45 mouse cellular contexts compared by ENCODE assay signal in genomic region chr3:82022421-82022920, GRCm38 (mm10). TPM values are rescaled to one million over a fixed set of nuclear protein-coding genes. Genes with fewer than 3 reads are reported as not detected.
"Had no signal": no experiment of that assay in that cellular context is flagged by ENCODE, and none has a peak within 500 bp of the region (broad histone marks: within the 10 kb centered on the region; RNA-seq: fewer than 3 reads in every experiment).

No protein-coding gene starts in this region.

- H3K27ac ChIP-seq: left cerebral cortex, adult 2 months; limb, embryonic 10.5 days; limb, embryonic 12.5 days; limb, embryonic 13.5 days; limb, embryonic 15.5 days; liver, embryonic 13.5 days; liver, embryonic 14.5 days; liver, embryonic 15.5 days; lung, embryonic 15.5 days; macrophage; midbrain, embryonic 10.5 days; midbrain, embryonic 12.5 days; midbrain, embryonic 13.5 days; midbrain, embryonic 15.5 days; neural tube, embryonic 12.5 days; neural tube, embryonic 13.5 days had no signal

- H3K36me3 ChIP-seq: limb, embryonic 10.5 days; limb, embryonic 12.5 days; limb, embryonic 13.5 days; limb, embryonic 15.5 days; liver, embryonic 13.5 days; liver, embryonic 15.5 days; lung, embryonic 15.5 days; midbrain, embryonic 10.5 days; midbrain, embryonic 12.5 days; midbrain, embryonic 13.5 days; midbrain, embryonic 15.5 days; neural tube, embryonic 12.5 days; neural tube, embryonic 13.5 days had no signal

- DNase-seq: left cerebral cortex, postnatal 4 days; liver; liver, embryonic 13.5 days; lung, adult 18-20 months; lung, adult 2 months; lung, embryonic 14.5 days; lung, postnatal 10 days; lung, postnatal 14 days; lung, postnatal 36 days; lung, postnatal 4 days; midbrain, embryonic 14.5 days had no signal

- H3K4me1 ChIP-seq: limb, embryonic 10.5 days; limb, embryonic 12.5 days; limb, embryonic 13.5 days; limb, embryonic 15.5 days; liver, embryonic 13.5 days; liver, embryonic 15.5 days; lung, embryonic 15.5 days; megakaryocyte, embryonic 14.5 days; midbrain, embryonic 10.5 days; midbrain, embryonic 12.5 days; midbrain, embryonic 13.5 days; midbrain, embryonic 15.5 days; neural tube, embryonic 12.5 days; neural tube, embryonic 13.5 days had no signal

- H3K4me3 ChIP-seq: left cerebral cortex, adult 2 months; limb, embryonic 10.5 days; limb, embryonic 12.5 days; limb, embryonic 13.5 days; limb, embryonic 15.5 days; liver, embryonic 13.5 days; liver, embryonic 15.5 days; lung, embryonic 15.5 days; megakaryocyte, embryonic 14.5 days; midbrain, embryonic 10.5 days; midbrain, embryonic 12.5 days; midbrain, embryonic 13.5 days; midbrain, embryonic 15.5 days; myocyte; neural tube, embryonic 12.5 days; neural tube, embryonic 13.5 days had no signal

- H3K9ac ChIP-seq: limb, embryonic 12.5 days; limb, embryonic 13.5 days; limb, embryonic 15.5 days; liver, embryonic 13.5 days; liver, embryonic 14.5 days; liver, embryonic 15.5 days; lung, embryonic 14.5 days; lung, embryonic 15.5 days; midbrain, embryonic 12.5 days; midbrain, embryonic 13.5 days; midbrain, embryonic 15.5 days; neural tube, embryonic 12.5 days; neural tube, embryonic 13.5 days had no signal

- H3K9me3 ChIP-seq: limb, embryonic 10.5 days; limb, embryonic 12.5 days; limb, embryonic 13.5 days; limb, embryonic 15.5 days; liver, embryonic 13.5 days; liver, embryonic 15.5 days; lung, embryonic 15.5 days; megakaryocyte, embryonic 14.5 days; midbrain, embryonic 10.5 days; midbrain, embryonic 12.5 days; midbrain, embryonic 13.5 days; midbrain, embryonic 15.5 days; neural tube, embryonic 12.5 days; neural tube, embryonic 13.5 days had no signal

- ATAC-seq: lung, postnatal 0 days; midbrain, embryonic 13.5 days; midbrain, embryonic 15.5 days; midbrain, embryonic 16.5 days had no signal

- H3K27me3 ChIP-seq: limb, embryonic 12.5 days; limb, embryonic 13.5 days; limb, embryonic 15.5 days; liver, embryonic 13.5 days; liver, embryonic 15.5 days; lung, embryonic 15.5 days; midbrain, embryonic 12.5 days; midbrain, embryonic 13.5 days; midbrain, embryonic 15.5 days; neural tube, embryonic 12.5 days; neural tube, embryonic 13.5 days had no signal

- H3K4me2 ChIP-seq: limb, embryonic 12.5 days; limb, embryonic 13.5 days; limb, embryonic 15.5 days; liver, embryonic 13.5 days; liver, embryonic 15.5 days; lung, embryonic 14.5 days; lung, embryonic 15.5 days; midbrain, embryonic 11.5 days; midbrain, embryonic 12.5 days; midbrain, embryonic 13.5 days; midbrain, embryonic 15.5 days; neural tube, embryonic 12.5 days; neural tube, embryonic 13.5 days had no signal

RNA-seq across cellular contexts. Expression of gene Asic5, which starts 40.4 kb away (rescaled TPM):
- total RNA-seq: left cerebral cortex, adult 2 months; left cerebral cortex, adult 8-10 months; left cerebral cortex, postnatal 10 days; left cerebral cortex, postnatal 14 days; left cerebral cortex, postnatal 25 days; left cerebral cortex, postnatal 36 days; left cerebral cortex, postnatal 4 days; megakaryocyte progenitor cell, adult 5-6 weeks; megakaryocyte, adult 5-6 weeks; megakaryocyte-erythroid progenitor cell, adult 5-6 weeks; midbrain, postnatal 0 days; monocyte, adult 5-6 weeks had no signal
- polyA plus RNA-seq: limb, embryonic 10.5 days; limb, embryonic 11.5 days; limb, embryonic 12.5 days; limb, embryonic 13.5 days; limb, embryonic 14.5 days; limb, embryonic 15.5 days; liver, embryonic 13.5 days; liver, embryonic 14.5 days; liver, embryonic 15.5 days; lung, adult 2 months; lung, embryonic 14.5 days; lung, embryonic 15.5 days; lung, embryonic 16.5 days; macrophage; midbrain, embryonic 10.5 days; midbrain, embryonic 11.5 days; midbrain, embryonic 12.5 days; midbrain, embryonic 14.5 days; midbrain, embryonic 15.5 days; midbrain, embryonic 16.5 days; myocyte; neural tube, embryonic 11.5 days; neural tube, embryonic 12.5 days; neural tube, embryonic 13.5 days had no signal

RNA-seq across cellular contexts. Expression of gene Tdo2, which starts 46.5 kb away (rescaled TPM):
- total RNA-seq: megakaryocyte progenitor cell, adult 5-6 weeks; megakaryocyte, adult 5-6 weeks; megakaryocyte-erythroid progenitor cell, adult 5-6 weeks; midbrain, postnatal 0 days; monocyte, adult 5-6 weeks had no signal
- polyA plus RNA-seq: liver, embryonic 15.5 days; macrophage; midbrain, embryonic 10.5 days; midbrain, embryonic 11.5 days; midbrain, embryonic 12.5 days; midbrain, embryonic 13.5 days; midbrain, embryonic 15.5 days; midbrain, embryonic 16.5 days; myocyte; neural tube, embryonic 11.5 days had no signal

RNA-seq across cellular contexts. Expression of gene Gucy1b1, which starts 52.0 kb away (rescaled TPM):
- total RNA-seq: megakaryocyte, adult 5-6 weeks had no signal
- polyA plus RNA-seq: myocyte had no signal
